Mouse (Mus musculus): ENCODE measurements around the gene Gm45234.

GRCm38 (mm10) chr6:124717968-124718367, 37.9 kb downstream of the Gm45234 start:
- no peak for TF ChIP-seq GATA1 (IDR thresholded peaks at IDR 0.05; ENCODE audit: low read length)
- no peak for TF ChIP-seq TAL1 (IDR thresholded peaks at IDR 0.05; ENCODE audit: low read length)

Data from erythroblast, embryonic 14.5 days (primary cell).